Mouse (Mus musculus) CH12.LX (cell line): ENCODE measurements at regions not wholly inside any gene's neighbourhood (a gene's known extent, or its start where the extent isn't known, plus 50 kb on each side); places are given as distances from the start of the nearest gene placed in this dataset.

Experiments used
- DNase-seq: peaks from one replicate; pipeline ENCODE4 v3.0.0-alpha.2; 2013; ENCODE audit errors: extremely low read depth
- H3K27ac ChIP-seq: 2 replicates; pipeline ENCODE4 v1.5.1; 2012; ENCODE audit warnings: low read depth, mild to moderate bottlenecking, control low read depth, moderate library complexity; ENCODE audit not compliant: insufficient read depth
- H3K27me3 ChIP-seq: replicated peaks from 2 replicates; pipeline ENCODE3; 2012; ENCODE audit warnings: inconsistent platforms
- H3K36me3 ChIP-seq, 2 experiments: replicated peaks in 1 of 2; 2 replicates each; pipeline versions ENCODE3 to v1.6.1; 2012; ENCODE audit warnings: inconsistent platforms in 1 of 2, low read length in 1 of 2, mild to moderate bottlenecking in 1 of 2, mixed read lengths in 1 of 2, moderate library complexity in 1 of 2; ENCODE audit not compliant: control insufficient read depth in 1 of 2, insufficient read depth in 1 of 2
- H3K4me1 ChIP-seq, 2 experiments: 2 replicates each; pipeline ENCODE4 v1.6.1; 2012; ENCODE audit warnings: inconsistent platforms in 1 of 2, moderate library complexity in 1 of 2; ENCODE audit not compliant: insufficient read depth in 2 of 2, control insufficient read depth in 1 of 2
- H3K4me2 ChIP-seq: 2 replicates; pipeline ENCODE4 v1.6.1; 2012; ENCODE audit warnings: low read depth, mild to moderate bottlenecking, control low read depth; ENCODE audit not compliant: poor library complexity, insufficient read depth, severe bottlenecking
- H3K4me3 ChIP-seq, 3 experiments: fragments of 150-350 bp in 1 of 3; sonication (generic) in 1 of 3; replicated peaks in 1 of 3; 2 replicates each; pipeline versions ENCODE3 to v1.5.1; 2011 to 2012; ENCODE audit warnings: low read depth in 2 of 3, low read length in 2 of 3, mild to moderate bottlenecking in 2 of 3, moderate library complexity in 2 of 3, control low read depth in 1 of 3, improper control_type of control experiment in 1 of 3, inconsistent platforms in 1 of 3, mixed read lengths in 1 of 3; ENCODE audit not compliant: poor library complexity in 1 of 3
- H3K79me2 ChIP-seq: replicated peaks from 2 replicates; pipeline ENCODE4 v1.6.1; 2012; ENCODE audit warnings: mild to moderate bottlenecking, moderate library complexity; ENCODE audit not compliant: control insufficient read depth, poor library complexity, insufficient read depth, severe bottlenecking; ENCODE audit errors: extremely low read depth
- H3K9ac ChIP-seq: 2 replicates; pipeline ENCODE4 v1.6.1; 2012; ENCODE audit warnings: low read depth, mild to moderate bottlenecking, control low read depth, moderate library complexity; ENCODE audit not compliant: insufficient read depth
- H3K9me3 ChIP-seq: replicated peaks from 2 replicates; pipeline ENCODE3; 2012; ENCODE audit warnings: low read length, inconsistent platforms, mixed read lengths
- BHLHE40 ChIP-seq: IDR thresholded peaks from 2 replicates; pipeline ENCODE4 v1.6.1; 2011; ENCODE audit warnings: mild to moderate bottlenecking, low read depth, low read length, improper control_type of control experiment
- CHD2 ChIP-seq: IDR thresholded peaks from 2 replicates; pipeline ENCODE4 v1.6.1; 2011; ENCODE audit warnings: low read length, improper control_type of control experiment
- E2F4 ChIP-seq: IDR thresholded peaks from 2 replicates; pipeline ENCODE4 v1.6.1; 2011; ENCODE audit warnings: low read depth, low read length, improper control_type of control experiment; ENCODE audit not compliant: insufficient replicate concordance
- ELF1 ChIP-seq: IDR thresholded peaks from 2 replicates; pipeline ENCODE4 v1.6.1; 2014; ENCODE audit warnings: low read depth, mild to moderate bottlenecking, inconsistent platforms, low read length, improper control_type of control experiment
- ETS1 ChIP-seq: conservative IDR thresholded peaks from 2 replicates; pipeline ENCODE4 v1.6.1; 2012; ENCODE audit warnings: low read depth, mild to moderate bottlenecking, inconsistent platforms, low read length, improper control_type of control experiment, moderate library complexity
- IRF4 ChIP-seq: IDR thresholded peaks from 2 replicates; pipeline ENCODE4 v1.6.1; 2014; ENCODE audit warnings: low read depth, mild to moderate bottlenecking, inconsistent platforms, low read length, improper control_type of control experiment
- JUND ChIP-seq: conservative IDR thresholded peaks from 2 replicates; pipeline ENCODE4 v1.6.1; 2011; ENCODE audit warnings: low read depth, low read length, improper control_type of control experiment
- KAT2A ChIP-seq: IDR thresholded peaks from 2 replicates; pipeline ENCODE4 v1.6.1; 2012; ENCODE audit warnings: low read length, improper control_type of control experiment, inconsistent platforms; ENCODE audit not compliant: insufficient replicate concordance
- MAFK ChIP-seq: IDR thresholded peaks from 2 replicates; pipeline ENCODE4 v1.6.1; 2011; ENCODE audit warnings: low read length, improper control_type of control experiment; ENCODE audit not compliant: insufficient replicate concordance
- MAX ChIP-seq: IDR thresholded peaks from 2 replicates; pipeline ENCODE4 v1.6.1; 2011; ENCODE audit warnings: low read length, improper control_type of control experiment
- MAZ ChIP-seq: IDR thresholded peaks from 2 replicates; pipeline ENCODE4 v1.6.1; 2012; ENCODE audit warnings: low read depth, mild to moderate bottlenecking, inconsistent platforms, low read length, improper control_type of control experiment, moderate library complexity
- MEF2A ChIP-seq: IDR thresholded peaks from 2 replicates; pipeline ENCODE4 v1.6.1; 2014; ENCODE audit warnings: low read depth, mild to moderate bottlenecking, inconsistent platforms, low read length, improper control_type of control experiment, borderline replicate concordance
- MYC ChIP-seq: IDR thresholded peaks from 2 replicates; pipeline ENCODE4 v1.6.1; 2011; ENCODE audit warnings: low read depth, mild to moderate bottlenecking, improper control_type of control experiment, low read length
- NRF1 ChIP-seq: IDR thresholded peaks from 2 replicates; pipeline ENCODE4 v1.6.1; 2014; ENCODE audit warnings: low read depth, mild to moderate bottlenecking, inconsistent platforms, low read length, improper control_type of control experiment, moderate library complexity
- POLR2A ChIP-seq: IDR thresholded peaks from 2 replicates; pipeline ENCODE4 v1.6.1; 2011; ENCODE audit warnings: low read depth, mild to moderate bottlenecking, improper control_type of control experiment, low read length
- POLR2AphosphoS2 ChIP-seq: IDR thresholded peaks from 2 replicates; pipeline ENCODE4 v1.6.1; 2011; ENCODE audit warnings: low read depth, low read length, improper control_type of control experiment
- RCOR1 ChIP-seq: conservative IDR thresholded peaks from 2 replicates; pipeline ENCODE4 v1.6.1; 2012; ENCODE audit warnings: low read depth, mild to moderate bottlenecking, inconsistent platforms, low read length, improper control_type of control experiment
- SMC3 ChIP-seq: IDR thresholded peaks from 2 replicates; pipeline ENCODE4 v1.6.1; 2011; ENCODE audit warnings: low read depth, low read length, improper control_type of control experiment
- TBP ChIP-seq: conservative IDR thresholded peaks from 2 replicates; pipeline ENCODE4 v1.6.1; 2011; ENCODE audit warnings: low read depth, low read length, improper control_type of control experiment
- UBTF ChIP-seq: IDR thresholded peaks from 2 replicates; pipeline ENCODE4 v1.6.1; 2012; ENCODE audit warnings: low read depth, mild to moderate bottlenecking, inconsistent platforms, low read length, improper control_type of control experiment, moderate library complexity
- USF1 ChIP-seq: IDR thresholded peaks from 2 replicates; pipeline ENCODE4 v1.6.1; 2014; ENCODE audit warnings: low read depth, mild to moderate bottlenecking, inconsistent platforms, low read length, improper control_type of control experiment
- ZKSCAN1 ChIP-seq: IDR thresholded peaks from 2 replicates; pipeline ENCODE4 v1.6.1; 2012; ENCODE audit warnings: low read depth, inconsistent platforms, low read length, improper control_type of control experiment, borderline replicate concordance
- ZMIZ1 ChIP-seq: IDR thresholded peaks from 2 replicates; pipeline ENCODE4 v1.6.1; 2012; ENCODE audit warnings: low read depth, mild to moderate bottlenecking, inconsistent platforms, low read length, improper control_type of control experiment
- dilution Hi-C: fragments of 300-500 bp; cut with MboI; formaldehyde crosslinking; loops from 2 replicates; pipeline ENCODE4 v1.14.3; 2020; ENCODE audit warnings: low sequenced_read_pairs; ENCODE audit not compliant: extremely low pct_unique_long_range_greater_than_20kb, extremely low pct_ligation_motif_present
- in situ Hi-C: fragments of 300-500 bp; cut with MboI; formaldehyde crosslinking; loops from 3 replicates; pipeline ENCODE4 v1.14.3; 2019; ENCODE audit warnings: low sequenced_read_pairs, low pct_ligation_motif_present, low pct_unique_long_range_greater_than_20kb, mixed read lengths

DNA sequence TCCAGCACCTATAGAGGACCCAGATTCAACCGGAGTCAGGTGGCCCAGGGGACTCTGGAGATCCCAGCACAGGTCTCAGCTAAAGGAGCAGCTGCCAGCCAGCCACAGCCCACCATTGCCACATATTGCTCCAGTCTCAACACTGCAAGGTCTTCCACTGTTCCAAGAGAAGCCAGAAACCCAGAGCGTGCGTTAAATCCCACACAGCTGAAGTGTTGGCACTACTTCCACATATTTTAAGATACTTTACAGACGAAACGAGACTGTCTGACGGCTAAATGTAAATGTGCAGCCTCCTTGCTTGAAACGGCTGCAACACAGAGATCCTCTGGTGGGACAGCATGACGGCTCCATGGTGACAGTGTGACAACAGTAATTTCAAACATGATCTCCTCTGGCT, 327.3 kb upstream of the Kdm8 start:
- dilution Hi-C loops = no loop called here
- no peaks in the 10 kb centered on the region for H3K79me2 ChIP-seq
- no peaks in the 10 kb centered on the region for H3K36me3 ChIP-seq
- no peak overlapping the region for H3K27ac ChIP-seq
- H3K4me2 ChIP-seq = no peak overlapping the region
- no peaks in the 10 kb centered on the region for H3K4me1 ChIP-seq
- no peaks in the 10 kb centered on the region for H3K9me3 ChIP-seq
- H3K4me3 ChIP-seq = no peak overlapping the region
- no peak overlapping the region for H3K9ac ChIP-seq
- no peak for TF ChIP-seq TBP
- no peak for TF ChIP-seq SMC3
- no peak for TF ChIP-seq POLR2A
- no peak for TF ChIP-seq MEF2A
- no peak for TF ChIP-seq BHLHE40
- TF ChIP-seq USF1 = no peak
- no peak for TF ChIP-seq KAT2A
- TF ChIP-seq NRF1 = no peak
- no peak for TF ChIP-seq IRF4
- TF ChIP-seq UBTF = no peak
- no peak for TF ChIP-seq ELF1
- no peak for TF ChIP-seq MYC
- no peak for TF ChIP-seq ETS1
- TF ChIP-seq E2F4 = no peak
- no peak for TF ChIP-seq ZKSCAN1
- TF ChIP-seq MAX = no peak
- TF ChIP-seq RCOR1 = no peak
- no peak for TF ChIP-seq MAZ
- no peak for TF ChIP-seq MAFK
- TF ChIP-seq JUND = no peak
- TF ChIP-seq, all 38 proteins: peak for 0
- no peak for DNase-seq
- peaks cover 81% of the 10 kb centered on the region for H3K27me3 ChIP-seq
- in situ Hi-C loops = no loop called here

- no peak for DNase-seq
Measured at GRCm38 (mm10) chr7:125129187-125129586, 315.3 kb upstream of the Kdm8 start.

More at GRCm38 (mm10) chr7:125129187-125129586, 315.3 kb upstream of the Kdm8 start:
- Histone ChIP-seq H3K4me2 (no peak overlapping the region), H3K4me3 (no peak overlapping the region), H3K27me3 (peaks cover 76% of the 10 kb centered on the region), H3K9me3 (no peaks in the 10 kb centered on the region), H3K36me3 (no peaks in the 10 kb centered on the region), H3K9ac (no peak overlapping the region), H3K27ac (no peak overlapping the region), H3K4me1 (no peaks in the 10 kb centered on the region), H3K79me2 (no peaks in the 10 kb centered on the region)
- TF ChIP-seq CHD2 (no peak), NRF1 (no peak), ZMIZ1 (no peak), MAX (no peak), MEF2A (no peak), POLR2AphosphoS2 (no peak)
- dilution Hi-C loops (no loop called here), in situ Hi-C loops (loop anchor here (25.0 kb wide), 1 partner anchor 258 kb away; no protein-coding TSS in a partner anchor)
